Mouse (Mus musculus) liver, adult (tissue): Measurements from ENCODE around the gene Sephs2.

Experiments used
- GATA4 ChIP-seq: IDR thresholded peaks from 2 replicates; pipeline ENCODE4 v1.6.1; 2014; ENCODE audit warnings: mild to moderate bottlenecking, low read length; ENCODE audit not compliant: insufficient replicate concordance

Gene Sephs2

DNA sequence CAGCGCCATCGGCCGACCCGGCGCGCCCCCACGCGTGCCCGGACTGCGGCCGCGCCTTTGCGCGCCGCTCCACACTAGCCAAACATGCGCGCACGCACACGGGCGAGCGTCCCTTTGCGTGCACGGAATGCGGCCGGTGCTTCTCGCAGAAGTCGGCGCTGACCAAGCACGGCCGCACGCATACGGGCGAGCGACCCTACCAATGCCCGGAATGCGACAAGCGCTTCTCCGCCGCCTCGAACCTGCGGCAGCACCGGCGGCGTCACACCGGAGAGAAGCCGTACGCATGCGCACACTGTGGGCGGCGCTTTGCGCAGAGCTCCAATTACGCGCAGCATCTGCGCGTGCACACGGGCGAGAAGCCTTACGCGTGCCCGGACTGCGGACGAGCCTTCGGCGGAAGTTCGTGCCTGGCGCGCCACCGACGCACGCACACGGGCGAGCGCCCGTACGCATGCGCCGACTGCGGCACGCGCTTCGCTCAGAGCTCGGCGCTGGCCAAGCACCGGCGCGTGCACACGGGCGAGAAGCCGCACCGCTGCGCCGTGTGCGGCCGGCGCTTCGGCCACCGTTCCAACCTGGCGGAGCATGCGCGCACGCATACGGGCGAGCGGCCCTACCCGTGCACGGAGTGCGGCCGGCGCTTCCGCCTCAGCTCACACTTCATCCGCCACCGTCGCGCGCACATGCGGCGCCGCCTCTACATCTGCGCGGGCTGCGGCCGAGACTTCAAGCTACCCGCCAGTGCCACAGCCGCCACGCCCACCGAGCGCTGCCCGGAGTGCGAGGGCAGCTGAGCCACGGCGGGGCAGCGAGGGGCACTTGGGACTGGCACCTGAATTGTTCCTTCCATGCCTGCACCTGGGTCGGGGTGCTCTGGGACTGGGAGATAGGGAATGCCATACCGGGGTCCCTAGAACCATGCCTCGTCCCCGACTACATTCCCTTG, 19.8 kb downstream of the Sephs2 start:
- no peak; the same call in 1 of the 2 replicates for TF ChIP-seq GATA4

- TF ChIP-seq GATA4 = no peak
These were observed 20.5 kb downstream of the Sephs2 start for GRCm38 (mm10) chr7:127253341-127253740.

DNA sequence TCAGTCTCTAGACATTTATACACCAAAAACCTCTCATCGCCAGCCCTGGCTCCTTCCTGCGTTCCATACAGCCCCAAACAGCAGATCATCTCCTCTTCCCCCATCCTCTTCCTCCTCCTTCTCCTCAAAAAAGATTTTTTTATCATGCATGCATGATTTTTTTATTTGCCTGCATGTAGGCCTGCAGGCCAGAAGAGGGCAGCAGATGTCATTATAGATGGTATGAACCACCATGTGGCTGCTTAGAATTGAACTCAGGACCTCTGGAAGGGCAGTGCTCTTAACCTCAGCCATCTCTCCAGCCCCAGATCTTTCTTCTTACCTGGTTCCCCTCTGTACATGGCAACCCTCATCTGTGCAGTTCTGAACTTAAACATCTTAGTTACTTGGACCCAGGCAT, 21.4 kb downstream of the Sephs2 start:
- no peak for TF ChIP-seq GATA4

DNA sequence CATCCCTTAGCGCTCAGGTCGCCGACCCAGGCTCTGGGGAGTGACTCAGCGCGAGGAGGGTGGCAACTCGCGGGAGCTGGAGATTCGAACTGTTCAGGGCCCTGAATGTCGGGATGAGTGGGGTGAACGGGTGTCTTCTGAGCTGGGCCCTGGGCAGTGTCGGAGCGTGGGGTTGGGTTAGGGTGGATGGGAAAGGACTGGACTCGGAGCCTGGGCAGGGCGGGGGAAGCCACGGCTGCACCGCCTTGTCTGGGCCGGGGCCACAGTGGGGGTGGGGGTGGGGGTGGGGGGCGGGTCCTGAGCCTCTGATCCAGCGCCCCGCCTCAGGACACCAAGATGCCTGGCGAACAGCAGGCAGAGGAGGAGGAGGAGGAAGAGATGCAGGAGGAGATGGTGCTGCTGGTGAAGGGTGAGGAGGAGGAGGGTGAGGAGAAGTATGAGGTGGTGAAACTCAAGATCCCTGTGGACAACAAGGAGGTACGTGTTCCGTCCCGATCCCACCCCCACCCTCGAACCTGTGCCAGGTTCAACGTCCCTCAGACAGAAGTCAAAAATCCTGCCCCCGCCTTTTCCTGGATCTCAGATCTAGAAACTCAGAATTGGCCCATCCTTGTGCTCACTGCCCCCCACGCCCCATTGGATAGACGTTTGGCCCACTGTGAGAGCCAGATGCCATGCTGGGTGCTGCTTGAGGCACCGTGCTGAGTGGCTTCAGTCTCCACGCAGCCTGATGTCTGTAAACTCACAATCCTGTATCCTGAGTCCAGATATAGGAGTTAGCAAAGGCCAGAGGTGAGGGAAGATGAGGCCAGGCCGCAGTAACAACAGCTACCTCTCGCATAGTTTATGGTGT, 29.0 kb downstream of the Sephs2 start:
- no peak for TF ChIP-seq GATA4

GRCm38 (mm10) chr7:127243870-127244657, 29.8 kb downstream of the Sephs2 start, which contains the start of gene Zfp771:
Gene Zfp771, plus strand, starts transcription at chr7:127244274.
- no peak for TF ChIP-seq GATA4

GRCm38 (mm10) chr7:127243361-127243867, 30.4 kb downstream of the Sephs2 start:
- TF ChIP-seq GATA4 = no peak

- no peak for TF ChIP-seq GATA4
These were observed 39.1 kb downstream of the Sephs2 start for GRCm38 (mm10) chr7:127234777-127235176.

DNA sequence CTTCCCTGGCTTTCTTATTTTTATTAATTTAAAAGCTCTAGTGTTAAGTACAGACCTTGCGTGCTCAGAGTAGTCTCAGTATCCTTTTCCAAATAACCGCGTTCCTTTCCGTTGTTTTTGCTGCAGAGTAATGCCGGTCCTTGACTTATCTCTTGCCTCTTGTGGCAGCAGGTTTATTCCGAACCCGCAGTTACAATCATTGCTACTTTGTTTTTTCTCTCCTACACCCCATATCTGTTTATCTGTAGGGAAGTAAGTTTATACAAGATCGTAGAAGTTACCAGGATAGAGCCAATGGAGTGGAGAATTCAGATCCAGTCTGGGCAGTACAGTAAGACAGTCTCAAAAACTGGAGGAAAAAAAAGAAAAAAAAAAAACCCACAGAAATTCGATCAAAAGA, 40.1 kb downstream of the Sephs2 start:
- TF ChIP-seq GATA4 = no peak

- no peak for TF ChIP-seq GATA4
These were observed 40.5 kb downstream of the Sephs2 start for GRCm38 (mm10) chr7:127233368-127233749.

DNA sequence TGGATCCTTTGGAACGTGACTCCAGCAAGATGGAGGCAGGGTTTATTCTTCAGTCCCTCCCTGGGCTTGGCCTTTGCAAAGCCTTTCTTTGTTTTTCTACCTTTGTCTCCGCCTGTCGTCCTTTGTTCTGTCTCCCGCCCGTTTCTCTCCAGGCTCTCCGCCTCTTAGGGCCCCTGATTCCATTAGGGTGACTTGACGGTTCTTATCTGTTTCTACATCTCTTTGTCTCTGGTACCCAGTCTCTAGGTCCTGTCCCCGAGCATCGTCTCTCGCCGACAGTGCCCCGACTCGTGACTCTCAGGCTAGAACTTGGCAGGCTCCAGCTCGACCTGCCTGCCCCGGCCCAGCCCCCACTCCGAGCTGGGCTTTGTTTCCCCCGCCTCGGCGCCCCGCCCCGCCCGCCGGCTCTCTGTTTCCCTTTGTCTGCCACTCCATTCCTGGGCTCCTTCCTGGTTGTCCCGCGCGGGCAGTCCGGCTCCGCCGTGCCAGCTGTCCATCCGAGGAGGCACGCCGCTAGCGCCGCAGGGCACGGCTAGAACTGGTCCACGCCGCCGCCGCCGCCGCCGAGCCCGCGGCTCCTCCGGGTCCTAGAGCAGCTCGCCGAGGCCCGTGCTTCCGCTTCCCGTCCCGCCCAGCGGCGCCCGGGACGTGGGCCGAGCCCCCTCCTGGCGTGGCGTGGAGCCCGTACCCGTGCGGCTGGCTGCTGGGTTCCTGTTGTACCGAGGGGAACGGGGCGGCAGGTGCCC, 41.1 kb downstream of the Sephs2 start, which contains the start of the genes Zfp553 and Sept1:
Gene Zfp553, plus strand, starts transcription at position 440 of the 746 bp plus-strand sequence.
Gene Sept1, minus strand, starts transcription at position 509 of the 746 bp plus-strand sequence.
- TF ChIP-seq GATA4 = peak; percentile 22; the same call in 1 of the 2 replicates

DNA sequence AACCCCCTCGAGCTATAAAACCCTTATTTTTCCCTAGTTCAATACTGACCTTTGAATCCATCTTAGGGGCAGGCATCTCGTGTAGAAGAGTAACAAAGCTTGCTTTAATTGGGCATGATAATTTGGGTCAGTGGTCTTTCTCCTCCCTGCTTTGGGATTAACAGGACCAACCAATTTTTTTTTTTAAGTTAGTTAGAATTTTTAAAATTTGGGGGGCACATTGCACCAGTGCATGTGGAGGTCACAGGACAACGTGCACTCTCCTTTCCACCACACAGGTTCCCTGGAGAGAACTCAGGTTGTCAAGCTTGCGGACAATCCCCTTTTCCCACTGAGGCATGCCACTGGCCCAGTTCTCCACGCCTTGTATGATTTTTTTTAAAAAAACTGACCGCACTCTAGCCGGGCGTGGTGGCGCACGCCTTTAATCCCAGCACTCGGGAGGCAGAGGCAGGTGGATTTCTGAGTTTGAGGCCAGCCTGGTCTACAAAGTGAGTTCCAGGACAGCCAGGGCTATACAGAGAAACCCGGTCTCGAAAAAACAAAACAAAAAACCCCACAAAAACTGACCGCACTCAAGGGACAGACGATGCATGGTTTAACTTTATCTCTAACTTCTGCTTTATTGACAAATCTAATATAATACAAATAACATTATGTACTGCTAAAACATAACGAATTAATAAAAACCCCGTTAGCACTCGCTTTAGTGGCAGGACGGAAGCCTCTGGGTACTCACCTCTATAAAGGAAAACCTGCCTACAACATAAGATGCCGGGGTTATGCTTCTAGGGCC, 41.8 kb downstream of the Sephs2 start:
- no peak for TF ChIP-seq GATA4

- TF ChIP-seq GATA4 = no peak
These were observed 42.5 kb downstream of the Sephs2 start for GRCm38 (mm10) chr7:127231376-127231775.
